Mouse (Mus musculus): ENCODE measurements around the gene Itgb2l. TPM values are rescaled to one million over a fixed set of nuclear protein-coding genes. Genes with fewer than 3 reads are reported as not detected.

Gene Itgb2l
- polyA plus RNA-seq, 1 experiment from 2014 or later: 1.3 TPM

GRCm38 (mm10) chr16:96440871-96441270 lies 2.5 kb downstream of the Itgb2l start:
- H3K27me3 ChIP-seq (ENCODE audit: control insufficient read depth, insufficient read depth, low read length): no peaks in the 10 kb centered on the region
- no peak overlapping the region for H3K4me2 ChIP-seq (replicated peaks; ENCODE audit: low read depth, low read length)
- H3K4me1 ChIP-seq (ENCODE audit: control insufficient read depth, insufficient read depth, low read length): no peaks in the 10 kb centered on the region
- H3K9me3 ChIP-seq (ENCODE audit: control insufficient read depth, low read length): no peaks in the 10 kb centered on the region
- 85% methylated on average over 8 of the region's 8 CpGs for WGBS
- no peak overlapping the region for H3K4me3 ChIP-seq (ENCODE audit: low read length)
- no peak for ATAC-seq (ENCODE audit: low FRiP score, low TSS enrichment)
- H3K36me3 ChIP-seq (ENCODE audit: control insufficient read depth, insufficient read depth, low read length): no peaks in the 10 kb centered on the region
- no peak overlapping the region for H3K27ac ChIP-seq (ENCODE audit: low read depth, low read length)
- H3K9ac ChIP-seq (ENCODE audit: low read depth, low read length): no peak overlapping the region

GRCm38 (mm10) chr16:96439682-96440081 lies 3.7 kb downstream of the Itgb2l start:
- no peaks in the 10 kb centered on the region for H3K36me3 ChIP-seq (ENCODE audit: control insufficient read depth, insufficient read depth, low read length)
- H3K27ac ChIP-seq (ENCODE audit: low read depth, low read length): no peak overlapping the region
- no peaks in the 10 kb centered on the region for H3K27me3 ChIP-seq (ENCODE audit: control insufficient read depth, insufficient read depth, low read length)
- no peak overlapping the region for H3K4me2 ChIP-seq (replicated peaks; ENCODE audit: low read depth, low read length)
- H3K9me3 ChIP-seq (ENCODE audit: control insufficient read depth, low read length): no peaks in the 10 kb centered on the region
- H3K4me1 ChIP-seq (ENCODE audit: control insufficient read depth, insufficient read depth, low read length): no peaks in the 10 kb centered on the region
- H3K4me3 ChIP-seq (ENCODE audit: low read length): no peak overlapping the region
- no peak for ATAC-seq (ENCODE audit: low FRiP score, low TSS enrichment)
- H3K9ac ChIP-seq (ENCODE audit: low read depth, low read length): no peak overlapping the region
- 60% methylated on average over 4 of the region's 4 CpGs for WGBS

GRCm38 (mm10) chr16:96438946-96439345 lies 4.5 kb downstream of the Itgb2l start:
- Histone ChIP-seq H3K36me3 (ENCODE audit: control insufficient read depth, insufficient read depth, low read length) (no peaks in the 10 kb centered on the region), H3K9ac (ENCODE audit: low read depth, low read length) (no peak overlapping the region), H3K4me3 (ENCODE audit: low read length) (no peak overlapping the region), H3K27me3 (ENCODE audit: control insufficient read depth, insufficient read depth, low read length) (no peaks in the 10 kb centered on the region), H3K4me1 (ENCODE audit: control insufficient read depth, insufficient read depth, low read length) (no peaks in the 10 kb centered on the region), H3K27ac (ENCODE audit: low read depth, low read length) (no peak overlapping the region), H3K4me2 (replicated peaks; ENCODE audit: low read depth, low read length) (no peak overlapping the region), H3K9me3 (ENCODE audit: control insufficient read depth, low read length) (no peaks in the 10 kb centered on the region)
- 92% methylated on average over 5 of the region's 5 CpGs for WGBS
- ATAC-seq (ENCODE audit: low FRiP score, low TSS enrichment): no peak; the same call in 1 of the 2 replicates

- ATAC-seq (ENCODE audit: low FRiP score, low TSS enrichment): no peak
- 76% methylated on average over 3 of the region's 3 CpGs for WGBS
- Histone ChIP-seq H3K27ac (ENCODE audit: low read depth, low read length) (no peak overlapping the region), H3K4me1 (ENCODE audit: control insufficient read depth, insufficient read depth, low read length) (no peaks in the 10 kb centered on the region), H3K27me3 (ENCODE audit: control insufficient read depth, insufficient read depth, low read length) (no peaks in the 10 kb centered on the region), H3K4me2 (replicated peaks; ENCODE audit: low read depth, low read length) (no peak overlapping the region), H3K36me3 (ENCODE audit: control insufficient read depth, insufficient read depth, low read length) (no peaks in the 10 kb centered on the region), H3K9me3 (ENCODE audit: control insufficient read depth, low read length) (no peaks in the 10 kb centered on the region), H3K4me3 (ENCODE audit: low read length) (no peak overlapping the region), H3K9ac (ENCODE audit: low read depth, low read length) (no peak overlapping the region)
Observed at GRCm38 (mm10) chr16:96434024-96434785, 9.2 kb downstream of the Itgb2l start.

GRCm38 (mm10) chr16:96433266-96433665 lies 10.2 kb downstream of the Itgb2l start:
- 89% methylated on average over 10 of the region's 10 CpGs for WGBS
- H3K4me3 ChIP-seq (ENCODE audit: low read length): no peak overlapping the region
- H3K27ac ChIP-seq (ENCODE audit: low read depth, low read length): no peak overlapping the region
- H3K4me1 ChIP-seq (ENCODE audit: control insufficient read depth, insufficient read depth, low read length): no peaks in the 10 kb centered on the region
- no peak for ATAC-seq (ENCODE audit: low FRiP score, low TSS enrichment)
- no peak overlapping the region for H3K4me2 ChIP-seq (replicated peaks; ENCODE audit: low read depth, low read length)
- no peaks in the 10 kb centered on the region for H3K36me3 ChIP-seq (ENCODE audit: control insufficient read depth, insufficient read depth, low read length)
- H3K9ac ChIP-seq (ENCODE audit: low read depth, low read length): no peak overlapping the region
- no peaks in the 10 kb centered on the region for H3K27me3 ChIP-seq (ENCODE audit: control insufficient read depth, insufficient read depth, low read length)
- no peaks in the 10 kb centered on the region for H3K9me3 ChIP-seq (ENCODE audit: control insufficient read depth, low read length)

GRCm38 (mm10) chr16:96429046-96429445 lies 14.4 kb downstream of the Itgb2l start:
- H3K36me3 ChIP-seq (ENCODE audit: control insufficient read depth, insufficient read depth, low read length): no peaks in the 10 kb centered on the region
- H3K9me3 ChIP-seq (ENCODE audit: control insufficient read depth, low read length): no peaks in the 10 kb centered on the region
- 61% methylated on average over 3 of the region's 3 CpGs for WGBS
- no peak overlapping the region for H3K4me3 ChIP-seq (ENCODE audit: low read length)
- H3K27me3 ChIP-seq (ENCODE audit: control insufficient read depth, insufficient read depth, low read length): no peaks in the 10 kb centered on the region
- no peak for ATAC-seq (ENCODE audit: low FRiP score, low TSS enrichment)
- H3K27ac ChIP-seq (ENCODE audit: low read depth, low read length): no peak overlapping the region
- H3K9ac ChIP-seq (ENCODE audit: low read depth, low read length): no peak overlapping the region
- no peak overlapping the region for H3K4me2 ChIP-seq (replicated peaks; ENCODE audit: low read depth, low read length)
- no peaks in the 10 kb centered on the region for H3K4me1 ChIP-seq (ENCODE audit: control insufficient read depth, insufficient read depth, low read length)

GRCm38 (mm10) chr16:96426671-96427070 lies 16.7 kb downstream of the Itgb2l start:
- ATAC-seq (ENCODE audit: low FRiP score, low TSS enrichment): no peak
- H3K27me3 ChIP-seq (ENCODE audit: control insufficient read depth, insufficient read depth, low read length): no peaks in the 10 kb centered on the region
- H3K9me3 ChIP-seq (ENCODE audit: control insufficient read depth, low read length): no peaks in the 10 kb centered on the region
- H3K4me3 ChIP-seq (ENCODE audit: low read length): no peak overlapping the region
- H3K4me1 ChIP-seq (ENCODE audit: control insufficient read depth, insufficient read depth, low read length): no peaks in the 10 kb centered on the region
- H3K36me3 ChIP-seq (ENCODE audit: control insufficient read depth, insufficient read depth, low read length): no peaks in the 10 kb centered on the region
- 86% methylated on average over 7 of the region's 7 CpGs for WGBS
- no peak overlapping the region for H3K4me2 ChIP-seq (replicated peaks; ENCODE audit: low read depth, low read length)
- no peak overlapping the region for H3K27ac ChIP-seq (ENCODE audit: low read depth, low read length)
- H3K9ac ChIP-seq (ENCODE audit: low read depth, low read length): no peak overlapping the region

GRCm38 (mm10) chr16:96425044-96425443 lies 18.4 kb downstream of the Itgb2l start:
- Histone ChIP-seq H3K4me3 (ENCODE audit: low read length) (no peak overlapping the region), H3K27ac (ENCODE audit: low read depth, low read length) (no peak overlapping the region), H3K36me3 (ENCODE audit: control insufficient read depth, insufficient read depth, low read length) (no peaks in the 10 kb centered on the region), H3K4me2 (replicated peaks; ENCODE audit: low read depth, low read length) (no peak overlapping the region), H3K4me1 (ENCODE audit: control insufficient read depth, insufficient read depth, low read length) (no peaks in the 10 kb centered on the region), H3K9ac (ENCODE audit: low read depth, low read length) (no peak overlapping the region), H3K27me3 (ENCODE audit: control insufficient read depth, insufficient read depth, low read length) (no peaks in the 10 kb centered on the region), H3K9me3 (ENCODE audit: control insufficient read depth, low read length) (no peaks in the 10 kb centered on the region)
- ATAC-seq (ENCODE audit: low FRiP score, low TSS enrichment): no peak
- 95% methylated on average over 2 of the region's 2 CpGs for WGBS

GRCm38 (mm10) chr16:96408064-96408465 lies 35.4 kb downstream of the Itgb2l start:
- Histone ChIP-seq H3K4me3 (ENCODE audit: low read length) (no peak overlapping the region), H3K27ac (ENCODE audit: low read depth, low read length) (no peak overlapping the region), H3K4me2 (replicated peaks; ENCODE audit: low read depth, low read length) (no peak overlapping the region), H3K36me3 (ENCODE audit: control insufficient read depth, insufficient read depth, low read length) (no peaks in the 10 kb centered on the region), H3K9me3 (ENCODE audit: control insufficient read depth, low read length) (no peaks in the 10 kb centered on the region), H3K9ac (ENCODE audit: low read depth, low read length) (no peak overlapping the region), H3K27me3 (ENCODE audit: control insufficient read depth, insufficient read depth, low read length) (no peaks in the 10 kb centered on the region), H3K4me1 (ENCODE audit: control insufficient read depth, insufficient read depth, low read length) (no peaks in the 10 kb centered on the region)
- 33% methylated on average over 4 of the region's 4 CpGs for WGBS
- ATAC-seq (ENCODE audit: low FRiP score, low TSS enrichment): no peak

All from kidney, embryonic 14.5 days (tissue).